Mouse (Mus musculus) limb, embryonic 14.5 days (tissue): ENCODE measurements around the gene Hoxb2. TPM values are rescaled to one million over a fixed set of nuclear protein-coding genes. Genes with fewer than 3 reads are reported as not detected.

Source experiments
- ATAC-seq: fragments of 200-750 bp; cut with Nextera tagmentation; 2 replicates; pipeline ENCODE4 v1.8.0; 2017; ENCODE audit warnings: low read depth, moderate number of reproducible peaks, moderate TSS enrichment; ENCODE audit not compliant: low FRiP score
- DNase-seq: peaks from one replicate; pipeline ENCODE4 v3.0.0-alpha.2; 2015; ENCODE audit warnings: low spot score
- H3K27ac ChIP-seq: fragments of 300-500 bp; sonication (generic); replicated peaks from 2 replicates; pipeline ENCODE4 v1.5.1; 2014; ENCODE audit warnings: low read depth, mild to moderate bottlenecking, low read length, moderate library complexity, mixed read lengths
- H3K27me3 ChIP-seq: fragments of 300-500 bp; sonication (generic); 2 replicates; pipeline ENCODE4 v1.6.1; 2014; ENCODE audit warnings: low read length, mixed read lengths; ENCODE audit not compliant: control insufficient read depth, insufficient read depth
- H3K36me3 ChIP-seq: fragments of 300-500 bp; sonication (generic); 2 replicates; pipeline ENCODE4 v1.6.1; 2014; ENCODE audit warnings: mild to moderate bottlenecking, low read length, moderate library complexity, mixed read lengths; ENCODE audit not compliant: control insufficient read depth, insufficient read depth
- H3K4me1 ChIP-seq: fragments of 300-500 bp; sonication (generic); 2 replicates; pipeline ENCODE4 v1.6.1; 2014; ENCODE audit warnings: antibody characterized with exemption, low read length, mixed read lengths; ENCODE audit not compliant: control insufficient read depth, insufficient read depth
- H3K4me2 ChIP-seq: fragments of 300-500 bp; sonication (generic); replicated peaks from 2 replicates; pipeline ENCODE4 v1.6.1; 2014; ENCODE audit warnings: low read depth, mild to moderate bottlenecking, low read length, moderate library complexity; ENCODE audit not compliant: severe bottlenecking
- H3K4me3 ChIP-seq: fragments of 300-500 bp; sonication (generic); replicated peaks from 2 replicates; pipeline ENCODE4 v1.5.1; 2014; ENCODE audit warnings: low read length
- H3K9ac ChIP-seq: fragments of 300-500 bp; sonication (generic); 2 replicates; pipeline ENCODE4 v1.6.1; 2014; ENCODE audit warnings: mild to moderate bottlenecking, low read depth, low read length, moderate library complexity; ENCODE audit not compliant: severe bottlenecking
- H3K9me3 ChIP-seq: fragments of 300-500 bp; sonication (generic); 2 replicates; pipeline ENCODE4 v1.6.1; 2016; ENCODE audit warnings: low read length; ENCODE audit not compliant: control insufficient read depth
- POLR2A ChIP-seq: fragments of 200-500 bp; IDR thresholded peaks from 2 replicates; pipeline ENCODE4 v1.8.0; 2012; ENCODE audit warnings: inconsistent platforms, mild to moderate bottlenecking, moderate library complexity, borderline replicate concordance; ENCODE audit not compliant: insufficient read depth, insufficient read length; ENCODE audit errors: extremely low read depth
- WGBS: fragments of 180-500 bp; shearing (Covaris S2); extraction: QIAGEN DNeasy Blood & Tissue Kit; methylation state at CpG from one replicate; pipeline ENCODE4 v1.1.7; 2014; 5-methylcytosine and 5-hydroxymethylcytosine counted together
- polyA plus RNA-seq, 2 experiments: library from polyadenylated mRNA; depleted of rRNA in 1 of 2; stranded (reverse) in 1 of 2; unstranded in 1 of 2; fragments of >200 nt; fragmentation: Nextera tagmentation in 1 of 2; extraction: Ambion mirVana in 1 of 2; gene quantifications; 2 replicates each; pipeline versions ENCODE4 v1.2.1 to v1.2.3; 2012 to 2014

Gene Hoxb2
- polyA plus RNA-seq, 2 experiments, result 5.8 to 9.6 TPM

DNA sequence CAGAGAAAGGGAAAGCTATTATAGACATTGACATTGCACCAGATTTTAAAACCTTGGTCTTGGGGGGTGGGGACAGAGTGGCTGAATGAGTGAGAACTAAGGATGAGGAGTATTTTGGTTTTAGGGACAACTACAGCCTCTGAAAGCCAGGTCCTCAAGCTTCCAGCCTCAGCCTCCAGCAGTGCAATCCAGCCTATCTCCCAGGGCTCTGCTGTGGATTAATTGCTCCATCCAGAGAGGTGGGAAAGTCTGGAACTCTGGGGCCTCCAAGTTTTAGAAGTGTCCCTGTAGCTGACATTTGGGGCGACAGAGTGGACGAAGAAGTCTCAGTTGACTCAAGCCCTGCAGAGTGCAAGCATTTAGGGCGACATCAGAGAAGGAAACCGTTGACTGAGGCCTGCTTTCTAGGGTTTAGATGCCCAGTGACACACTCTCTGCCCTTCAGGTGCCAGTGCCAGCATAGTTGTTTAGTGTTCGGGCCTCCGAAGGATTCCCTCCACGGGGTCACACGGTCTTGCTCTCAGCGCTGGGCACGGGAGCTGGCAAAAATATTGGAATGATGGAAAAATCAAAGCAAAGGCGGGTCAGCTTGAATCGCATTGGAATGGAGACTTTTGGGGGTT is 36.4 kb upstream of the Hoxb2 start:
- Histone ChIP-seq H3K27ac (no peak overlapping the region), H3K4me1 (peaks cover 3% of the 10 kb centered on the region), H3K27me3 (peaks cover 100% of the 10 kb centered on the region), H3K9me3 (no peaks in the 10 kb centered on the region), H3K4me2 (no peak overlapping the region), H3K4me3 (no peak overlapping the region), H3K36me3 (no peaks in the 10 kb centered on the region), H3K9ac (no peak overlapping the region)
- DNase-seq (no peak), ATAC-seq (no peak)
- 10% methylated on average over 12 of the region's 12 CpGs for WGBS
- no peak for TF ChIP-seq POLR2A

DNA sequence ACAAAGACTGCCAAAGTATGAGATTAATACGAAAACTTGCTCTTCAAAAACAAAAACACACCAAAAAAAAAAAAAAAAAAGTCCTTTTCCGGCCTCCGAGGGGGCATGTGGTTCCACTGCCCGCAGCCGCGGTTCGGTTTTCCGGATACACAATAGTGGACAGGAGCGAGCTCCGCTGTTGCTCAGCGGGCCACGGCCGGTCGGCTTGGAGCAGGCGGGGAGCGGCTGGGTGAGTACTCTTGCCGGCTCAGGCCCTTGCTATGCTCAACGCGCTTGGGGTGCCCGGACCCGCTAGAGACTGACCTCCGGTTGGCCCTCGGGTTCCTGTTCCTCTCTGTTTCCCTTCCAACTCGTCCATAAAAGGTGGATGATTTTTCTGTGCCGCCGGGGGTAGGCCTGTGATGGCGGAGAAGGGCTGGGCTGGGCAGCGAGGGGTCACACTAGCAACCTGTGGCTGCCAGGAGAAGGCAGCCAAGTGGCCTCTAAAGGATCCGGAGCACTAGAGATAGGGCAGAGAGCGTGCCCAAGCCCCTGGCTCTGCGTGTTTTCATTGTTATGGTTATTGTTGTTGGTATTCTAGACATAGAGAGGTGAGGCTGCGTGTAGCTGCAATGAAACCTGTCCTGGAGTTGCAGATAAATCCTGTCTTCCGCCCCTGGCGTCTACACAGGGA is 35.5 kb upstream of the Hoxb2 start:
- DNase-seq (no peak), ATAC-seq (no peak)
- Histone ChIP-seq H3K27me3 (peaks cover 100% of the 10 kb centered on the region), H3K9ac (no peak overlapping the region), H3K4me3 (peak overlapping the region; percentile 8; the same call in 1 of the 2 replicates), H3K27ac (no peak overlapping the region), H3K4me1 (peaks cover 5% of the 10 kb centered on the region), H3K4me2 (peak overlapping the region; percentile 19; the same call in 1 of the 2 replicates), H3K36me3 (no peaks in the 10 kb centered on the region), H3K9me3 (no peaks in the 10 kb centered on the region)
- TF ChIP-seq POLR2A, result no peak
- WGBS, result 2% methylated on average over 34 of the region's 34 CpGs

DNA sequence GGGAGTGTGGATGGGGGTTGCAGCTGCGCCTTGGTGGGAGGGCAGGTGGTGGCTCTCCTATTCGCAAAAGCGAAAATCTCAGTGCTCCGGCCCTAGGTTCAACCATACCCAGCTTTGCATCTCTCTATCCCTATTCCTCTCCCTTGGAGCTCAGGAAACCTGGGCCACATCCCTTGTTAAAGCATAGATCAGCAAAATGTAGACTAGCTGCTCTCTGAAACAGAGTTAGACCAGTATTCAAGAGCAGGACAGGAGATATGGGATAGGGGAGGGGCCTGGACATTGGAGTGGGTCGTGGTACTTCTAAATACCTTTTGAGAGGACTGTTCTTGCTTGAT is 35.0 kb upstream of the Hoxb2 start:
- Histone ChIP-seq H3K4me2 (peak overlapping the region; percentile 19; the same call in 1 of the 2 replicates), H3K27me3 (peaks cover 100% of the 10 kb centered on the region), H3K9me3 (no peaks in the 10 kb centered on the region), H3K4me3 (peak overlapping the region; percentile 8; the same call in 1 of the 2 replicates), H3K27ac (no peak overlapping the region), H3K4me1 (peaks cover 5% of the 10 kb centered on the region), H3K9ac (no peak overlapping the region), H3K36me3 (no peaks in the 10 kb centered on the region)
- DNase-seq (no peak), ATAC-seq (no peak)
- TF ChIP-seq POLR2A, result no peak
- WGBS, result 12% methylated on average over 5 of the region's 5 CpGs

DNA sequence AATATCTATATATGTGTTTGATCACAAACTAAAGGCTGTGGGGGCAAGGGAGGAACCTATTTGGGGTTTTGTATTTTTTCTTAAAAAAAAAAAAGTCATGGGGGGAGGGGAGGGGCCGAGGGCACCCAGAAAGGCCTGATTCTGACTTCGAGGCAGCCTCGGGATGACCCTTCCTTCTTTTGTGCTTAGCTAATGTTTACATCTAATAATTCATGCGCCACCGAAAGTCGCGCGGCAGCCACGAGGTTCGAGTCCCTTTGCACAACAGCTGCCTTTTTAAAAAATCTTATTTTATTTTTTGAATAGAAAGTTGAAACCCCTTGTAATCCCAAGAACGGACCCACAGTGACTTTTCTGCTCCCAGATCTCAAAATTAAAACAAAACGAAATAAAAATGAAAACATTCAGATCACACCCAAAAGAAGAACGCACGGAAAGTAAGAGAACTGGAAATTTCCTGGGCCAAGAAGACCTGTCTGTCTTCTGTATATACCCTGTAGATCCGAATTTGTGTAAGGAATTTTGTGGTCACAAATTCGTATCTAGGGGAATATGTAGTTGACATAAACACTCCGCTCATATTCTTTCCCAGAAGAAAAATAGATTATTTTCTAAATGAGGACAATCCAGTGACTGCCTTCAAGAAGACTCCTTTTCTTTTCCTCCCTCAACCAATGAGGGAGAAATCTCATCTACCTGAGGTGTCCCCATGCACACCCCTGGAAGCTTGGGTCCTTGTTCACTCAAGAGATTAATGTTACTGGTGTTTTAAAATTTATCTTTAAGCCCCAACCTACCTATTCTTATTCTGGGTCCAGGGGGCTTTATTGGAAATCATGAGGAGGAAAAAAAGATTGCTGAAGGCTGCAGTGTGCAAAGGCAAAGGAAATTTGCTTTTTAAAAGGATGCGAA is 33.4 kb upstream of the Hoxb2 start:
- Histone ChIP-seq H3K9me3 (no peaks in the 10 kb centered on the region), H3K4me1 (peaks cover 5% of the 10 kb centered on the region), H3K4me2 (no peak overlapping the region), H3K4me3 (no peak overlapping the region), H3K36me3 (no peaks in the 10 kb centered on the region), H3K27ac (no peak overlapping the region), H3K27me3 (peaks cover 100% of the 10 kb centered on the region), H3K9ac (no peak overlapping the region)
- whole genome bisulfite sequencing, result 9% methylated on average over 18 of the region's 18 CpGs
- DNase-seq, result no peak
- TF ChIP-seq POLR2A, result no peak
- no peak for ATAC-seq

DNA sequence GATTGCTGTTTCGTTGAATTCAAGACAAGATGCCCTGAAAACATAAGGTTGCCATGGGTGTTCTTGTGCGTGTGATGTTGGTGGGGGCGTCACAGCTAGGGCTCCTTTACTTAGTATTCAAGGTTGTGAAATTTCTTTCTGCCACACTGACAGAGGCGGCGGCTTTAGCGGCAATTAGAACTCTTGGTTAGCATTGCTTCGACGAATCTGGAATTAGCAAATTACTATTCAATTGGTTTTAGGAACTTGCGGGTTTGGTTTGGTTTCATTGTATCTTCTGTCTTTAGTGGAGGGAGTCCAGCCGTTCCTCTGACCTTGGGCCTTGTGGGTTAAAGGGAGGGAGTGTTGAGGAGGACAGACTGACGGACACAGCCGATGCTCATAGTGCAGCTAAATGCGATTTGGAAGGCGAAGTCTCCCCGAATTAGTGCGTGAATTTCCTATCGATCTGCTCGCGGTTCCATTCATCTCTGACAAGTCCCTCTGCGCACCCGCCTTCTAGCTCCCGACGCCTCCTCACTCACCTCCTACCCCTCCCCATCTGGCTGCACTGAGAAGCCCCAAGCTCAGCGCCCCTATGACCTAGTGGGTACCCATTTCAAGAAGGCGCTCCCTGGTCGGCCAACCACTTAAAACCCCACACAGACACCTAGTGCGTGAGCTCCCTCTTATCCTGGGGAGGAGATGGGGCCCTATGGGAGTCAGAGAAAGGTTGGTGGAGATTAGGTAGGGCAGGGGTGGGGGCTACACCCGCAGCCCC is 32.5 kb upstream of the Hoxb2 start, which contains the start of gene Hoxb4:
Gene Hoxb4 (plus strand): TSS at position 660 of the 760 bp plus-strand sequence.
- Histone ChIP-seq H3K4me2 (peak within 1 kb of the TSS; percentile 43), H3K27ac (no peak within 1 kb of the TSS; the same call in 1 of the 2 replicates), H3K27me3 (peaks cover 100% of the 10 kb centered on the region), H3K9me3 (no peaks in the 10 kb centered on the region), H3K4me3 (peak within 1 kb of the TSS; percentile 34), H3K9ac (no peak within 1 kb of the TSS), H3K36me3 (no peaks in the 10 kb centered on the region), H3K4me1 (peaks cover 5% of the 10 kb centered on the region)
- 3% methylated on average over 28 of the region's 28 CpGs for WGBS
- DNase-seq (no peak), ATAC-seq (no peak)
- no peak for TF ChIP-seq POLR2A
